Mouse (Mus musculus): Measurements from ENCODE around the gene Fut8.

Gene Fut8

GRCm38 (mm10) chr12:77309507-77309906 lies 71.6 kb downstream of the Fut8 start:
- no peak for DNase-seq

- DNase-seq: no peak
Measured at GRCm38 (mm10) chr12:77313502-77313901, 75.6 kb downstream of the Fut8 start.

- DNase-seq: no peak
Measured at GRCm38 (mm10) chr12:77324142-77324541, 86.2 kb downstream of the Fut8 start.

- peak; percentile 59 for DNase-seq
Measured at GRCm38 (mm10) chr12:77346521-77346920, 108.6 kb downstream of the Fut8 start.

GRCm38 (mm10) chr12:77349543-77349942 lies 111.6 kb downstream of the Fut8 start:
- no peak for DNase-seq

GRCm38 (mm10) chr12:77415720-77416119 lies 177.8 kb downstream of the Fut8 start:
- DNase-seq: no peak

- DNase-seq: no peak
Measured at GRCm38 (mm10) chr12:77421667-77422393, 183.9 kb downstream of the Fut8 start.

GRCm38 (mm10) chr12:77426093-77426492 lies 188.2 kb downstream of the Fut8 start:
- no peak for DNase-seq

GRCm38 (mm10) chr12:77428165-77428564 lies 190.2 kb downstream of the Fut8 start:
- DNase-seq: no peak

- DNase-seq: no peak
Measured at GRCm38 (mm10) chr12:77429381-77429780, 191.5 kb downstream of the Fut8 start.

- no peak for DNase-seq
Measured at GRCm38 (mm10) chr12:77436733-77437132, 198.8 kb downstream of the Fut8 start.

GRCm38 (mm10) chr12:77450816-77451215 lies 212.9 kb downstream of the Fut8 start:
- no peak for DNase-seq

GRCm38 (mm10) chr12:77466178-77466577 lies 228.3 kb downstream of the Fut8 start:
- no peak for DNase-seq

- DNase-seq: no peak
Measured at GRCm38 (mm10) chr12:77479931-77480330, 242.0 kb downstream of the Fut8 start.

- DNase-seq: no peak
Measured at GRCm38 (mm10) chr12:77481153-77481552, 243.2 kb downstream of the Fut8 start.

- peak; percentile 56 for DNase-seq
Measured at GRCm38 (mm10) chr12:77481799-77482198, 243.9 kb downstream of the Fut8 start.

- no peak for DNase-seq
Measured at GRCm38 (mm10) chr12:77483180-77483855, 245.4 kb downstream of the Fut8 start.

- DNase-seq: peak; percentile 54
Measured at GRCm38 (mm10) chr12:77484761-77485160, 246.8 kb downstream of the Fut8 start.

GRCm38 (mm10) chr12:77491478-77491877 lies 253.6 kb downstream of the Fut8 start:
- DNase-seq: peak; percentile 91

GRCm38 (mm10) chr12:77495781-77496180 lies 257.9 kb downstream of the Fut8 start:
- peak; percentile 58 for DNase-seq

GRCm38 (mm10) chr12:77498153-77498552 lies 260.2 kb downstream of the Fut8 start:
- DNase-seq: no peak

- DNase-seq: peak; percentile 75
Measured at GRCm38 (mm10) chr12:77500439-77501055, 262.6 kb downstream of the Fut8 start.

GRCm38 (mm10) chr12:77501466-77502240 lies 263.7 kb downstream of the Fut8 start:
- DNase-seq: no peak

Measured in cerebellum, adult 9-10 months (tissue).